Mouse (Mus musculus): ENCODE results near the gene Mlh3. TPM values are rescaled to one million over a fixed set of nuclear protein-coding genes. Genes with fewer than 3 reads are reported as not detected.

Gene Mlh3
- polyA plus RNA-seq, 1 experiment from 2014 or later: 9.1 TPM

- no peak for ATAC-seq
- WGBS: 76% methylated on average over 5 of the region's 5 CpGs
- no peaks in the 10 kb centered on the region for H3K9me3 ChIP-seq (replicated peaks; ENCODE audit: control insufficient read depth, low read length, poor library complexity, severe bottlenecking)
- H3K27me3 ChIP-seq (ENCODE audit: control insufficient read depth, insufficient read depth, low read depth, low read length): no peaks in the 10 kb centered on the region
- H3K9ac ChIP-seq (ENCODE audit: low read depth, low read length): no peak overlapping the region
- peaks cover 5% of the 10 kb centered on the region for H3K4me1 ChIP-seq (ENCODE audit: control insufficient read depth, insufficient read depth, low read length)
- H3K4me3 ChIP-seq (ENCODE audit: low read depth, low read length): no peak overlapping the region
- H3K27ac ChIP-seq (ENCODE audit: low read length): no peak overlapping the region
- no peak overlapping the region for H3K4me2 ChIP-seq (ENCODE audit: low read length)
- H3K36me3 ChIP-seq (ENCODE audit: control insufficient read depth, insufficient read depth, low read length): no peaks in the 10 kb centered on the region
Observed at GRCm38 (mm10) chr12:85276273-85276672, 5.9 kb upstream of the Mlh3 start.

DNA sequence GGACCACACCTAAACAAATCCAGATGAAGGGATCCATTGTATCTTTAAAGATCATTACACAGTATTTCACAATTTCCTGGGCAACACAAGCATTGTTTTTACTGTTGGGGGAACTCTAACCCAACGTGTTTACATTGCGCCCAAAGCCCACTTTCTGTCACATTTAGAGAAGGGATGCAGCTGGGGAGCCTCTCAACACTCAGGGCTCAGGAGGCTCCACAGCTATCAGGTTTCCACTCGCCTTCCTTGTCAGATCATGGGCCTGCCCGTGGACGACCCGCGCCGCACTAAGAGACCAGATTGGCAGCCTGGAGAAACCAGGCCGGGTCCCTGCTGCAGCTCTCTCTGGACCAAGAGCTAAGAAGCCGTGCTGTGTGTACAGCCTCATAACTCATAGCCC lies 3.1 kb upstream of the Mlh3 start:
- H3K4me3 ChIP-seq (ENCODE audit: low read depth, low read length): no peak overlapping the region
- H3K9me3 ChIP-seq (replicated peaks; ENCODE audit: control insufficient read depth, low read length, poor library complexity, severe bottlenecking): no peaks in the 10 kb centered on the region
- ATAC-seq: no peak
- H3K4me2 ChIP-seq (ENCODE audit: low read length): no peak overlapping the region
- no peaks in the 10 kb centered on the region for H3K36me3 ChIP-seq (ENCODE audit: control insufficient read depth, insufficient read depth, low read length)
- H3K27ac ChIP-seq (ENCODE audit: low read length): no peak overlapping the region
- H3K27me3 ChIP-seq (ENCODE audit: control insufficient read depth, insufficient read depth, low read depth, low read length): no peaks in the 10 kb centered on the region
- H3K9ac ChIP-seq (ENCODE audit: low read depth, low read length): no peak overlapping the region
- WGBS: 85% methylated on average over 10 of the region's 10 CpGs
- peaks cover 4% of the 10 kb centered on the region; the same call in 1 of the 2 replicates for H3K4me1 ChIP-seq (ENCODE audit: control insufficient read depth, insufficient read depth, low read length)

GRCm38 (mm10) chr12:85271843-85272206 lies 1.4 kb upstream of the Mlh3 start:
- H3K4me2 ChIP-seq (ENCODE audit: low read length): no peak overlapping the region
- WGBS: 73% methylated on average over 4 of the region's 4 CpGs
- ATAC-seq: no peak
- H3K9me3 ChIP-seq (replicated peaks; ENCODE audit: control insufficient read depth, low read length, poor library complexity, severe bottlenecking): no peaks in the 10 kb centered on the region
- no peak overlapping the region for H3K27ac ChIP-seq (ENCODE audit: low read length)
- no peak overlapping the region for H3K9ac ChIP-seq (ENCODE audit: low read depth, low read length)
- peaks cover 4% of the 10 kb centered on the region; the same call in 1 of the 2 replicates for H3K4me1 ChIP-seq (ENCODE audit: control insufficient read depth, insufficient read depth, low read length)
- no peak overlapping the region for H3K4me3 ChIP-seq (ENCODE audit: low read depth, low read length)
- H3K36me3 ChIP-seq (ENCODE audit: control insufficient read depth, insufficient read depth, low read length): no peaks in the 10 kb centered on the region
- H3K27me3 ChIP-seq (ENCODE audit: control insufficient read depth, insufficient read depth, low read depth, low read length): no peaks in the 10 kb centered on the region

DNA sequence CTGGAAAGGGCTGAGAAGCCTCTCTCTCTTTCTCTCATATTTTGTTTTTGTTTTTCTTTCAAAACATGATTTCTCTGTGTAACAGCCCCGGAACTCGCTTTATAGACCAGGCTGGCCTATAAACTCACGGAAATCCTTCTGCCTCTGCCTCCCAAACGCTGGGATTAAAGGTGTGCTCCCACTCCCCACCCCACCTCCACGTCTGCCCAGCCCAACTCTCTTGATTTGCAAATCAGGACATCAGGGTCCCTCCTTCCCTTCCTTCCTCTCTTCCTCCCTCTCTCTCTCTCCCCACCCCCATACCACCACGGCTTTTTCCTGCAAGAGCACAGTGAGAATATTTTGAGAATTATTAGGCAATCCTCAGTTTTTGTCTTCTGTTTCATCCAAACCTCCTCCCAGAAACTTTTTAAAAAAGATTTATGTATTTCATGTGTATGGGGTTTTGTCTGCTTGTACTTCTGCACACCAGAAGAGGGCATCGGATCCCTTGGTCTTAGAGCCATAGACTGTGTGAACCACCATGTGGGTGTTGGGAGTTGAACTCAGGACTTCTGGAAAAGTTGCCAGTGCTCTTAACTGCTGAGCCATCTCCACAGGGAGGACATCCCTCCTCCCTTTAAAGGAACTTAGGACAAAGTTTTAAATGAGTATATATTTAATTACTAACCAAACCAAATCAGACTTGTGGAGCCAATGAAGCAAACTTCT lies 888 bp upstream of the Mlh3 start:
- H3K36me3 ChIP-seq (ENCODE audit: control insufficient read depth, insufficient read depth, low read length): no peaks in the 10 kb centered on the region
- no peaks in the 10 kb centered on the region for H3K9me3 ChIP-seq (replicated peaks; ENCODE audit: control insufficient read depth, low read length, poor library complexity, severe bottlenecking)
- no peaks in the 10 kb centered on the region for H3K27me3 ChIP-seq (ENCODE audit: control insufficient read depth, insufficient read depth, low read depth, low read length)
- no peak overlapping the region for H3K9ac ChIP-seq (ENCODE audit: low read depth, low read length)
- no peak overlapping the region for H3K4me2 ChIP-seq (ENCODE audit: low read length)
- ATAC-seq: no peak
- H3K27ac ChIP-seq (ENCODE audit: low read length): no peak overlapping the region
- H3K4me3 ChIP-seq (ENCODE audit: low read depth, low read length): peak overlapping the region; percentile 48; the same call in 1 of the 2 replicates
- H3K4me1 ChIP-seq (ENCODE audit: control insufficient read depth, insufficient read depth, low read length): peaks cover 4% of the 10 kb centered on the region; the same call in 1 of the 2 replicates
- 72% methylated on average over 7 of the region's 7 CpGs for WGBS

DNA sequence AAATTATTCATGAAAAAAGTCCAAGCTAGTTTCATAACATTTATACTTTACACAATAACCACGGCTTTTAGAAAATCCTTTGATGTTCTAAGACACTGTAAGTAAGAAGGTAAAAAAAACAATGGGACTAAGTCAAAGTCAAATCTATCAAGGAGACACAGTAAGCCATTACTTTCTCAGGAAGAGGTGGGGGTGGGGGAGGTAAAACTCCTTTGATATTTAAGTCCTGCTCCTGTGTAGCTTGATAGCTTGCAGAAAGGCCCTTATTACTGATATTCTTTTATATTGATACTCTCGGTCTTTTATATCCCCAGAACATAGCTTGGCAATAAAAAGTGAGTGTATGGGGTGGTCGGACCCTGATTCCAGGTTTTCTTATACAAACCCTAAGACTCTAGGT lies 578 bp downstream of the Mlh3 start:
- H3K4me1 ChIP-seq (ENCODE audit: control insufficient read depth, insufficient read depth, low read length): peaks cover 4% of the 10 kb centered on the region; the same call in 1 of the 2 replicates
- ATAC-seq: 0 out of 2 replicates have a peak, but pooled peaks have one; percentile 33
- WGBS: 56% methylated on average over 3 of the region's 3 CpGs
- no peaks in the 10 kb centered on the region for H3K27me3 ChIP-seq (ENCODE audit: control insufficient read depth, insufficient read depth, low read depth, low read length)
- H3K36me3 ChIP-seq (ENCODE audit: control insufficient read depth, insufficient read depth, low read length): no peaks in the 10 kb centered on the region
- peak overlapping the region; percentile 73 for H3K9ac ChIP-seq (ENCODE audit: low read depth, low read length)
- no peaks in the 10 kb centered on the region for H3K9me3 ChIP-seq (replicated peaks; ENCODE audit: control insufficient read depth, low read length, poor library complexity, severe bottlenecking)
- peak overlapping the region; percentile 64 for H3K4me2 ChIP-seq (ENCODE audit: low read length)
- peak overlapping the region; percentile 84 for H3K27ac ChIP-seq (ENCODE audit: low read length)
- peak overlapping the region; percentile 48 for H3K4me3 ChIP-seq (ENCODE audit: low read depth, low read length)

- Histone ChIP-seq H3K4me2 (ENCODE audit: low read length) (no peak overlapping the region), H3K9ac (ENCODE audit: low read depth, low read length) (no peak overlapping the region), H3K27me3 (ENCODE audit: control insufficient read depth, insufficient read depth, low read depth, low read length) (no peaks in the 10 kb centered on the region), H3K4me3 (ENCODE audit: low read depth, low read length) (no peak overlapping the region), H3K9me3 (replicated peaks; ENCODE audit: control insufficient read depth, low read length, poor library complexity, severe bottlenecking) (no peaks in the 10 kb centered on the region), H3K4me1 (ENCODE audit: control insufficient read depth, insufficient read depth, low read length) (peaks cover 4% of the 10 kb centered on the region; the same call in 1 of the 2 replicates), H3K36me3 (ENCODE audit: control insufficient read depth, insufficient read depth, low read length) (no peaks in the 10 kb centered on the region), H3K27ac (ENCODE audit: low read length) (no peak overlapping the region)
- no peak for ATAC-seq
- 96% methylated on average over 3 of the region's 3 CpGs for WGBS
Observed at GRCm38 (mm10) chr12:85266248-85266647, 4.2 kb downstream of the Mlh3 start.

DNA sequence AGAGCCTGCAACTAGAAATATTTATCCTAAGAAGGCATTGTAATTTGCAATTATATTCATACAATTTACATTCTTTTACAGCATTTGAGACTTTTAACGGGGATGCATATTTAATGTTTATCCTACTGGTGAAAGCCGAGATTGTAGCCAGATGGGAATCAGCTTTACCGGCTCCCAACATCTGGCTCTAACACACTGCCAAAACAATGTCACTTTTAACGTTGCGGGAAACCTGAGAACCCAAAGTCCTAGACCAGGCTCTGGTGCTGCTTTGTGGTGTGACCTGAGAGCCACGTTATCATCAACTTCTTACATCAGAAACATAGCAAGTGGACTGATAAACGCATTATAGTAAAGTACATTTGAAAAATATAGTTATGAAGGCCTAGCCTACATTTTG lies 5.5 kb downstream of the Mlh3 start:
- Histone ChIP-seq H3K9me3 (replicated peaks; ENCODE audit: control insufficient read depth, low read length, poor library complexity, severe bottlenecking) (no peaks in the 10 kb centered on the region), H3K4me2 (ENCODE audit: low read length) (no peak overlapping the region), H3K36me3 (ENCODE audit: control insufficient read depth, insufficient read depth, low read length) (no peaks in the 10 kb centered on the region), H3K4me3 (ENCODE audit: low read depth, low read length) (no peak overlapping the region), H3K9ac (ENCODE audit: low read depth, low read length) (no peak overlapping the region), H3K27me3 (ENCODE audit: control insufficient read depth, insufficient read depth, low read depth, low read length) (no peaks in the 10 kb centered on the region), H3K27ac (ENCODE audit: low read length) (no peak overlapping the region), H3K4me1 (ENCODE audit: control insufficient read depth, insufficient read depth, low read length) (peaks cover 2% of the 10 kb centered on the region; the same call in 1 of the 2 replicates)
- no peak for ATAC-seq
- 75% methylated on average over 7 of the region's 7 CpGs for WGBS

GRCm38 (mm10) chr12:85264531-85264930 lies 5.9 kb downstream of the Mlh3 start:
- no peaks in the 10 kb centered on the region for H3K4me1 ChIP-seq (ENCODE audit: control insufficient read depth, insufficient read depth, low read length)
- no peak overlapping the region for H3K9ac ChIP-seq (ENCODE audit: low read depth, low read length)
- no peaks in the 10 kb centered on the region for H3K27me3 ChIP-seq (ENCODE audit: control insufficient read depth, insufficient read depth, low read depth, low read length)
- H3K36me3 ChIP-seq (ENCODE audit: control insufficient read depth, insufficient read depth, low read length): no peaks in the 10 kb centered on the region
- no peak overlapping the region for H3K4me2 ChIP-seq (ENCODE audit: low read length)
- no peaks in the 10 kb centered on the region for H3K9me3 ChIP-seq (replicated peaks; ENCODE audit: control insufficient read depth, low read length, poor library complexity, severe bottlenecking)
- H3K4me3 ChIP-seq (ENCODE audit: low read depth, low read length): no peak overlapping the region
- no peak overlapping the region for H3K27ac ChIP-seq (ENCODE audit: low read length)
- WGBS: 84% methylated on average over 8 of the region's 8 CpGs
- no peak for ATAC-seq

- H3K9ac ChIP-seq (ENCODE audit: low read depth, low read length): no peak overlapping the region
- H3K27me3 ChIP-seq (ENCODE audit: control insufficient read depth, insufficient read depth, low read depth, low read length): no peaks in the 10 kb centered on the region
- ATAC-seq: no peak
- H3K4me1 ChIP-seq (ENCODE audit: control insufficient read depth, insufficient read depth, low read length): no peaks in the 10 kb centered on the region
- no peak overlapping the region for H3K4me3 ChIP-seq (ENCODE audit: low read depth, low read length)
- 84% methylated on average over 5 of the region's 5 CpGs for WGBS
- no peak overlapping the region for H3K4me2 ChIP-seq (ENCODE audit: low read length)
- H3K27ac ChIP-seq (ENCODE audit: low read length): no peak overlapping the region
- no peaks in the 10 kb centered on the region for H3K36me3 ChIP-seq (ENCODE audit: control insufficient read depth, insufficient read depth, low read length)
- no peaks in the 10 kb centered on the region for H3K9me3 ChIP-seq (replicated peaks; ENCODE audit: control insufficient read depth, low read length, poor library complexity, severe bottlenecking)
Observed at GRCm38 (mm10) chr12:85263190-85263589, 7.2 kb downstream of the Mlh3 start.
